Mouse (Mus musculus): ENCODE results near the gene Ube2l6. TPM values are rescaled to one million over a fixed set of nuclear protein-coding genes. Genes with fewer than 3 reads are reported as not detected.
A peak's percentile ranks its signal among the peaks of the same experiment; 100 is the strongest.

Gene Ube2l6
- polyA plus RNA-seq, 1 experiment, result 24.1 TPM

GRCm38 (mm10) chr2:84855732-84856131, 57.1 kb downstream of the Ube2l6 start:
- WGBS, result 49% methylated on average over 2 of the region's 2 CpGs
- TF ChIP-seq CTCF (conservative IDR thresholded peaks at IDR 0.05; ENCODE audit: insufficient read depth, insufficient read length, low read depth, low read length) (peak; percentile 92), POLR2A (IDR thresholded peaks at IDR 0.05; ENCODE audit: low read depth, low read length) (no peak)
- Histone ChIP-seq H3K36me3 (ENCODE audit: control insufficient read depth, insufficient read depth, low read length) (no peaks in the 10 kb centered on the region), H3K27ac (ENCODE audit: insufficient read depth, low read depth, low read length) (no peak overlapping the region), H3K4me3 (ENCODE audit: insufficient read depth, low read depth, low read length) (no peak overlapping the region), H3K4me1 (ENCODE audit: control insufficient read depth, insufficient read depth, low read length) (peaks cover 3% of the 10 kb centered on the region; the same call in 1 of the 2 replicates), H3K27me3 (replicated peaks; ENCODE audit: control insufficient read depth, insufficient read depth, low read length) (no peaks in the 10 kb centered on the region)
- DNase-seq, result peak; percentile 73

DNA sequence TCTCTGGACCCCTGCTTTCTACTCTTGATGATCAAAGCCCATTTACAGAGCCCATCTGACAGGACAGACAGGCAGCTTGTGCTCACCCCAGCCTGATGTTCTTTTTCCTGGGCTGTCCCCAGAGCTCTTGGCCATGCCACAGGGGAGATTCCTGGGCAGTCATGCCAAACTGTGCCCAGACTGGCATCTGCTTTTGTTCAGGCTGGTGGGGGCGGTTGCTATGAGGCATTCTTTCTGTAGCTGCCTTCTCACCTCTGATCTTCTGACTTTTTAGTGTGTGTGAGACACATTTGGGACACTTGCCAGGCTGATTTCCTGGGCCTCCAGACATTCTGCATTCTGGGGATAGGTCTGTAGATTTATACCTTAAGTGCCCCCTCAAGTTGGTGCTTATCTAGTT, 59.9 kb downstream of the Ube2l6 start:
- no peak for DNase-seq
- WGBS, result 86% methylated on average over 1 of the region's 1 CpGs
- Histone ChIP-seq H3K27me3 (replicated peaks; ENCODE audit: control insufficient read depth, insufficient read depth, low read length) (no peaks in the 10 kb centered on the region), H3K27ac (ENCODE audit: insufficient read depth, low read depth, low read length) (no peak overlapping the region), H3K4me1 (ENCODE audit: control insufficient read depth, insufficient read depth, low read length) (no peaks in the 10 kb centered on the region), H3K36me3 (ENCODE audit: control insufficient read depth, insufficient read depth, low read length) (no peaks in the 10 kb centered on the region), H3K4me3 (ENCODE audit: insufficient read depth, low read depth, low read length) (no peak overlapping the region)
- TF ChIP-seq CTCF (conservative IDR thresholded peaks at IDR 0.05; ENCODE audit: insufficient read depth, insufficient read length, low read depth, low read length) (no peak), POLR2A (IDR thresholded peaks at IDR 0.05; ENCODE audit: low read depth, low read length) (no peak)

Other genes with a start within 250 kb of the Ube2l6 start
- gene Ctnnd1, start 148.1 kb upstream of the Ube2l6 start, polyA plus RNA-seq (2012; rRNA removed), result 53.2 and 58.7 TPM in 2 replicates
- 0.02 TPM in 1 of 2 replicates, not detected in the other for gene Btbd18, start 139.7 kb upstream of the Ube2l6 start, polyA plus RNA-seq (2012; rRNA removed)
- gene Selenoh, start 128.1 kb upstream of the Ube2l6 start, polyA plus RNA-seq (2012; rRNA removed), result 29.6 and 32.2 TPM in 2 replicates
- gene Gm28635, start 120.8 kb upstream of the Ube2l6 start, polyA plus RNA-seq (2012; rRNA removed), result not detected in 2 replicates
- 7.8 and 9.3 TPM in 2 replicates for gene Med19, start 120.4 kb upstream of the Ube2l6 start, polyA plus RNA-seq (2012; rRNA removed)
- 188 and 193 TPM in 2 replicates for gene Tmx2, start 119.7 kb upstream of the Ube2l6 start, polyA plus RNA-seq (2012; rRNA removed)
- 59.6 and 65.8 TPM in 2 replicates for gene Zdhhc5, start 83.6 kb upstream of the Ube2l6 start, polyA plus RNA-seq (2012; rRNA removed)
- 9.3 and 11.1 TPM in 2 replicates for gene Clp1, start 71.5 kb upstream of the Ube2l6 start, polyA plus RNA-seq (2012; rRNA removed)
- gene Ypel4, start 64.8 kb upstream of the Ube2l6 start, polyA plus RNA-seq (2012; rRNA removed), result 0.46 and 0.48 TPM in 2 replicates
- gene Gm19426, start 55.2 kb upstream of the Ube2l6 start, polyA plus RNA-seq (2012; rRNA removed), result 2.0 TPM in 2 replicates
- gene Serping1, start 23.4 kb upstream of the Ube2l6 start, polyA plus RNA-seq (2012; rRNA removed), result 232 and 288 TPM in 2 replicates
- 2.6 TPM in 1 of 2 replicates, not detected in the other for gene Smtnl1, start 23.8 kb downstream of the Ube2l6 start, polyA plus RNA-seq (2012; rRNA removed)
- gene Timm10, start 28.2 kb downstream of the Ube2l6 start, polyA plus RNA-seq (2012; rRNA removed), result 62.2 and 90.3 TPM in 2 replicates
- gene Slc43a1, start 40.0 kb downstream of the Ube2l6 start, polyA plus RNA-seq (2012; rRNA removed), result 3.6 and 4.3 TPM in 2 replicates
- 1.4 and 1.5 TPM in 2 replicates for gene Rtn4rl2, start 87.9 kb downstream of the Ube2l6 start, polyA plus RNA-seq (2012; rRNA removed)
- gene Slc43a3, start 137.8 kb downstream of the Ube2l6 start, polyA plus RNA-seq (2012; rRNA removed), result 60.8 and 62.2 TPM in 2 replicates
- 0.16 TPM in 1 of 2 replicates, not detected in the other for gene Prg2, start 181.6 kb downstream of the Ube2l6 start, polyA plus RNA-seq (2012; rRNA removed)
- gene Prg3, start 189.4 kb downstream of the Ube2l6 start, polyA plus RNA-seq (2012; rRNA removed), result 0.28 TPM in 1 of 2 replicates, not detected in the other
- gene Ssrp1, start 238.4 kb downstream of the Ube2l6 start, polyA plus RNA-seq (2012; rRNA removed), result 70.2 and 78.9 TPM in 2 replicates
- 0.80 and 0.90 TPM in 2 replicates for gene P2rx3, start 238.6 kb downstream of the Ube2l6 start, polyA plus RNA-seq (2012; rRNA removed)
- 46.9 and 47.0 TPM in 2 replicates for gene Tnks1bp1, start 249.2 kb downstream of the Ube2l6 start, polyA plus RNA-seq (2012; rRNA removed)

Measured in kidney, adult 2 months (tissue).